24 mouse cellular contexts compared by ENCODE assay signal in genomic region chr12:61600305-61600704, GRCm38 (mm10).
DNase-seq lines count a peak whose midpoint lies in the region; TF ChIP-seq lines count a peak whose summit lies in the region.
"Had no signal": no experiment of that assay in that cellular context is flagged by ENCODE, and none has a peak within 500 bp of the region (broad histone marks: within the 10 kb centered on the region; RNA-seq: fewer than 3 reads in every experiment).

No protein-coding gene starts in this region.

- H3K9me3 ChIP-seq in MEL (replicated peaks; ENCODE audit: insufficient read depth, low read length), result no peaks in the 10 kb centered on the region

- H3K27me3 ChIP-seq in MEL (ENCODE audit: control insufficient read depth in 1 of 2, insufficient read depth in 2 of 2, low read length in 2 of 2), result no peaks in the 10 kb centered on the region
- H3K27me3 ChIP-seq: CH12.LX, Patski had no signal

- no peak for TF ChIP-seq CTCF in MEL (IDR thresholded peaks at IDR 0.05 in 2 of 3, conservative IDR thresholded peaks at IDR 0.05 in 1 of 3; ENCODE audit: control insufficient read depth in 1 of 3, insufficient read depth in 1 of 3, low read depth in 2 of 3, low read length in 3 of 3, poor library complexity in 1 of 3, severe bottlenecking in 1 of 3)

- TF ChIP-seq EP300 in MEL (IDR thresholded peaks at IDR 0.05; ENCODE audit: low read depth in 1 of 2, low read length in 2 of 2), result peak; percentile 92 to 97

- H3K4me3 ChIP-seq in MEL (ENCODE audit: control insufficient read depth in 1 of 2, insufficient read depth in 1 of 2, low read depth in 2 of 2, low read length in 2 of 2), result no peak overlapping the region

- DNase-seq in 416B (ENCODE audit: low read depth) (peak; percentile 50), A20 (ENCODE audit: low read depth, low spot score) (peak; percentile 27), MEL (ENCODE audit: low read depth, low spot score) (peak; percentile 83), MEL-GATA-1-ER (ENCODE audit: extremely low read depth, low read depth) (peak; percentile 76)
- no peak for DNase-seq in embryo, embryonic 10.5 days (ENCODE audit: low spot score)
- DNase-seq in frontal cortex, postnatal 10 days (ENCODE audit: low spot score in 2 of 2), result no peak
- no peak for DNase-seq in left cerebral cortex, postnatal 14 days (ENCODE audit: low spot score in 2 of 2)
- no peak for DNase-seq in layer of hippocampus, postnatal 36 days
- DNase-seq: adrenal gland, adult 2 months; adrenal gland, adult 8-10 months; adrenal gland, postnatal 10 days; adrenal gland, postnatal 14 days; adrenal gland, postnatal 25 days; adrenal gland, postnatal 36 days; B cell, adult 2 months; cerebellum, adult 11 months; cerebellum, adult 11-12 months; cerebellum, adult 18-20 months; cerebellum, adult 2 months; cerebellum, adult 8-10 months; cerebellum, adult 9-10 months had no signal

- peaks cover 0 to 7% of the 10 kb centered on the region in 2 experiments; a peak in 2 of 4 replicates for H3K36me3 ChIP-seq in MEL (ENCODE audit: control insufficient read depth in 1 of 2, insufficient read depth in 2 of 2, low read length in 2 of 2)
- H3K36me3 ChIP-seq: G1E had no signal

- intact Hi-C loops in left cerebral cortex, postnatal 14 days (cut with DNase I), result no loop called here

- no peak for TF ChIP-seq POLR2A in MEL (IDR thresholded peaks at IDR 0.05; ENCODE audit: control insufficient read depth in 1 of 2, insufficient read depth in 1 of 2, low read depth in 1 of 2, low read length in 2 of 2, poor library complexity in 1 of 2)

- peaks cover 2 to 4% of the 10 kb centered on the region in 2 experiments; a peak in 1 of 4 replicates for H3K4me1 ChIP-seq in MEL (ENCODE audit: control insufficient read depth in 1 of 2, insufficient read depth in 2 of 2, low read length in 2 of 2)

- H3K27ac ChIP-seq in MEL (ENCODE audit: control insufficient read depth, low read depth, low read length), result no peak overlapping the region

- TF ChIP-seq RAD21 in MEL (IDR thresholded peaks at IDR 0.05; ENCODE audit: low read depth, low read length), result no peak

- no peak overlapping the region for H3K9ac ChIP-seq in MEL (ENCODE audit: control insufficient read depth, low read depth, low read length, poor library complexity, severe bottlenecking)

- no peaks in the 10 kb centered on the region for H3K79me2 ChIP-seq in MEL (ENCODE audit: control insufficient read depth, insufficient read depth, low read length, poor library complexity)

TF ChIP-seq in MEL, 35 proteins besides CTCF, POLR2A, EP300 and RAD21:
- TF ChIP-seq GABPA (IDR thresholded peaks at IDR 0.05; ENCODE audit: low read depth, low read length), result peak; percentile 44; the same call in 1 of the 2 replicates
- TF ChIP-seq ELF1 (IDR thresholded peaks at IDR 0.05; ENCODE audit: low read depth, low read length), result 0 out of 2 replicates have a peak, but pooled peaks have one; percentile 21
- TF ChIP-seq TAL1 (IDR thresholded peaks at IDR 0.05; ENCODE audit: low read length), result 0 out of 2 replicates have a peak, but pooled peaks have one; percentile 16
- TF ChIP-seq TCF12 (IDR thresholded peaks at IDR 0.05; ENCODE audit: low read depth, low read length), result peak; percentile 92
- TF ChIP-seq SIN3A (IDR thresholded peaks at IDR 0.05; ENCODE audit: low read length), result peak; percentile 47; the same call in 1 of the 2 replicates
- peak; percentile 65; the same call in 1 of the 2 replicates for TF ChIP-seq MAZ (IDR thresholded peaks at IDR 0.05; ENCODE audit: low read depth, low read length)
- 0 out of 2 replicates have a peak, but pooled peaks have one; percentile 22 for TF ChIP-seq CHD2 (IDR thresholded peaks at IDR 0.05; ENCODE audit: low read length)
- no peak for TF ChIP-seq UBTF (IDR thresholded peaks at IDR 0.05; ENCODE audit: borderline replicate concordance, insufficient read depth, low read depth, low read length)
- no peak; the same call in 1 of the 2 replicates for TF ChIP-seq MXI1 (IDR thresholded peaks at IDR 0.05; ENCODE audit: low read depth, low read length)
- TF ChIP-seq MYC (IDR thresholded peaks at IDR 0.05; ENCODE audit: low read depth, low read length), result peak; percentile 79; the same call in 1 of the 2 replicates
- peak; percentile 98 for TF ChIP-seq RCOR1 (IDR thresholded peaks at IDR 0.05; ENCODE audit: low read depth, low read length)
- TF ChIP-seq JUND (IDR thresholded peaks at IDR 0.05; ENCODE audit: low read depth, low read length), result no peak
- peak; percentile 95 for TF ChIP-seq GATA1 (IDR thresholded peaks at IDR 0.05; ENCODE audit: low read depth, low read length)
- TF ChIP-seq ZNF384 (IDR thresholded peaks at IDR 0.05; ENCODE audit: low read depth, low read length), result peak; percentile 44
- peak; percentile 80 for TF ChIP-seq ETS1 (IDR thresholded peaks at IDR 0.05; ENCODE audit: low read depth, low read length)
- TF ChIP-seq NRF1 (IDR thresholded peaks at IDR 0.05; ENCODE audit: insufficient read depth, low read depth, low read length, poor library complexity, severe bottlenecking), result no peak
- peak; percentile 44; the same call in 1 of the 2 replicates for TF ChIP-seq BHLHE40 (IDR thresholded peaks at IDR 0.05; ENCODE audit: borderline replicate concordance, low read depth, low read length)
- 0 out of 2 replicates have a peak, but pooled peaks have one; percentile 48 for TF ChIP-seq MEF2A (IDR thresholded peaks at IDR 0.05; ENCODE audit: extremely low read depth, insufficient replicate concordance, low read depth, low read length, poor library complexity, severe bottlenecking)

Comparison
In these comparisons a context has a peak if more than half of its experiments do, and no peak if none do; other contexts are left out.
1. DNase-seq: peak in 416B (single experiment), A20 (single experiment), MEL (single experiment) and MEL-GATA-1-ER (single experiment); none in embryo, embryonic 10.5 days (single experiment), frontal cortex, postnatal 10 days (0 of 2), left cerebral cortex, postnatal 14 days (0 of 2) and layer of hippocampus, postnatal 36 days (0 of 2).